19 mouse cellular contexts compared by ENCODE assay signal in genomic region chr3:45602278-45602677, GRCm38 (mm10).
DNase-seq lines count a peak whose midpoint lies in the region; ATAC-seq lines count a peak whose summit lies in the region.
"Had no signal": no experiment of that assay in that cellular context is flagged by ENCODE, and none has a peak within 500 bp of the region (broad histone marks: within the 10 kb centered on the region; RNA-seq: fewer than 3 reads in every experiment).

No protein-coding gene starts in this region.

- H3K36me3 ChIP-seq in embryonic facial prominence, embryonic 14.5 days (ENCODE audit: control insufficient read depth, insufficient read depth, low read length), result no peaks in the 10 kb centered on the region
- H3K36me3 ChIP-seq in embryonic facial prominence, embryonic 10.5 days (replicated peaks), result no peaks in the 10 kb centered on the region
- H3K36me3 ChIP-seq in embryonic facial prominence, embryonic 15.5 days, result no peaks in the 10 kb centered on the region
- H3K36me3 ChIP-seq in heart, embryonic 10.5 days, result no peaks in the 10 kb centered on the region
- H3K36me3 ChIP-seq: G1E had no signal

- ATAC-seq in embryonic facial prominence, embryonic 14.5 days (ENCODE audit: low read depth), result peak; percentile 92; the same call in 1 of the 2 replicates
- peak; percentile 65; the same call in 1 of the 2 replicates for ATAC-seq in embryonic facial prominence, embryonic 15.5 days (ENCODE audit: insufficient number of reproducible peaks, low FRiP score, low TSS enrichment, low read depth)
- ATAC-seq: activated CD4-positive, CD25-positive, alpha-beta regulatory T cell, adult 4 months; CD4-positive, CD25-positive, alpha-beta regulatory T cell, adult 4 months; Patski had no signal

- H3K4me2 ChIP-seq in embryonic facial prominence, embryonic 14.5 days (ENCODE audit: low read depth, low read length), result no peak overlapping the region
- H3K4me2 ChIP-seq in embryonic facial prominence, embryonic 15.5 days (replicated peaks), result no peak overlapping the region

- peak; percentile 19 for DNase-seq in embryonic facial prominence, embryonic 14.5 days (ENCODE audit: low spot score)
- no peak for DNase-seq in embryonic facial prominence, embryonic 10.5 days (ENCODE audit: low spot score)
- no peak for DNase-seq in heart, embryonic 10.5 days (ENCODE audit: low spot score)
- DNase-seq: adrenal gland, adult 2 months; adrenal gland, adult 8-10 months; adrenal gland, postnatal 10 days; adrenal gland, postnatal 14 days; adrenal gland, postnatal 25 days; adrenal gland, postnatal 36 days; B cell, adult 2 months; cerebellum, adult 11 months; cerebellum, adult 11-12 months; cerebellum, adult 18-20 months had no signal

- 75% methylated on average over 2 of the region's 2 CpGs for WGBS in embryonic facial prominence, embryonic 14.5 days
- WGBS in embryonic facial prominence, embryonic 10.5 days, result 82% methylated on average over 2 of the region's 2 CpGs
- 71% methylated on average over 2 of the region's 2 CpGs for WGBS in embryonic facial prominence, embryonic 15.5 days
- 64% methylated on average over 2 of the region's 2 CpGs for WGBS in heart, embryonic 10.5 days

- H3K27me3 ChIP-seq in embryonic facial prominence, embryonic 14.5 days (replicated peaks; ENCODE audit: control insufficient read depth, insufficient read depth, low read length), result no peaks in the 10 kb centered on the region
- no peaks in the 10 kb centered on the region for H3K27me3 ChIP-seq in embryonic facial prominence, embryonic 10.5 days (replicated peaks; ENCODE audit: low read depth, poor library complexity, severe bottlenecking)
- no peaks in the 10 kb centered on the region for H3K27me3 ChIP-seq in embryonic facial prominence, embryonic 15.5 days
- H3K27me3 ChIP-seq in heart, embryonic 10.5 days (ENCODE audit: insufficient read depth, poor library complexity, severe bottlenecking), result no peaks in the 10 kb centered on the region
- H3K27me3 ChIP-seq: CH12.LX, Patski had no signal

- no peak overlapping the region for H3K4me3 ChIP-seq in embryonic facial prominence, embryonic 14.5 days (ENCODE audit: low read depth, low read length)
- H3K4me3 ChIP-seq in embryonic facial prominence, embryonic 10.5 days, result no peak overlapping the region
- H3K4me3 ChIP-seq in embryonic facial prominence, embryonic 15.5 days (replicated peaks), result no peak overlapping the region
- H3K4me3 ChIP-seq in heart, embryonic 10.5 days, result no peak overlapping the region

- no peak overlapping the region for H3K27ac ChIP-seq in embryonic facial prominence, embryonic 14.5 days (replicated peaks; ENCODE audit: low read depth, low read length)
- H3K27ac ChIP-seq in embryonic facial prominence, embryonic 10.5 days (replicated peaks), result no peak overlapping the region
- no peak overlapping the region for H3K27ac ChIP-seq in embryonic facial prominence, embryonic 15.5 days (replicated peaks)
- no peak overlapping the region for H3K27ac ChIP-seq in heart, embryonic 10.5 days

- no peak overlapping the region for H3K9ac ChIP-seq in embryonic facial prominence, embryonic 14.5 days (ENCODE audit: low read depth, low read length)
- H3K9ac ChIP-seq in embryonic facial prominence, embryonic 15.5 days, result no peak overlapping the region

- no peaks in the 10 kb centered on the region for H3K9me3 ChIP-seq in embryonic facial prominence, embryonic 14.5 days (ENCODE audit: control insufficient read depth, low read length)
- H3K9me3 ChIP-seq in embryonic facial prominence, embryonic 10.5 days, result no peaks in the 10 kb centered on the region
- H3K9me3 ChIP-seq in embryonic facial prominence, embryonic 15.5 days (replicated peaks), result no peaks in the 10 kb centered on the region
- H3K9me3 ChIP-seq in heart, embryonic 10.5 days, result no peaks in the 10 kb centered on the region
- H3K9me3 ChIP-seq: G1E had no signal

- no peaks in the 10 kb centered on the region for H3K4me1 ChIP-seq in embryonic facial prominence, embryonic 14.5 days (ENCODE audit: control insufficient read depth, insufficient read depth, low read length)
- H3K4me1 ChIP-seq in embryonic facial prominence, embryonic 10.5 days, result no peaks in the 10 kb centered on the region
- H3K4me1 ChIP-seq in embryonic facial prominence, embryonic 15.5 days, result no peaks in the 10 kb centered on the region
- H3K4me1 ChIP-seq in heart, embryonic 10.5 days, result no peaks in the 10 kb centered on the region
